Mouse (Mus musculus) layer of hippocampus, postnatal 14 days (tissue): ENCODE data around the gene Col8a2. TPM values are rescaled to one million over a fixed set of nuclear protein-coding genes. Genes with fewer than 3 reads are reported as not detected.

Source experiments
- DNase-seq, 2 experiments: peaks; one replicate each; pipeline ENCODE4 v3.0.0; 2021 to 2022; ENCODE audit warnings: low spot score in 2 of 2, mixed read lengths in 1 of 2
- long read RNA-seq, 2 experiments: library from polyadenylated mRNA; stranded (forward); transcript quantifications; one replicate each; pipeline ENCODE4 v2.0.0; 2021
- total RNA-seq, 2 experiments: library from RNA; stranded (reverse); gene quantifications; 2 replicates each; pipeline ENCODE4 v1.2.3; 2021

Gene Col8a2
- total RNA-seq = 1 to 10 TPM; 1.9 to 8.4 TPM
- long read RNA-seq, experiment 1, partial matches to known transcripts = 0 of 1 reads
- long read RNA-seq, experiment 1, other reads (novel, unspliced or antisense) = 1 of 1 reads
- long read RNA-seq, experiment 2, full-length matches to known transcripts = 7 of 12 reads
- long read RNA-seq, experiment 2, partial matches to known transcripts = 2 of 12 reads
- long read RNA-seq, experiment 2, other reads (novel, unspliced or antisense) = 3 of 12 reads

DNA sequence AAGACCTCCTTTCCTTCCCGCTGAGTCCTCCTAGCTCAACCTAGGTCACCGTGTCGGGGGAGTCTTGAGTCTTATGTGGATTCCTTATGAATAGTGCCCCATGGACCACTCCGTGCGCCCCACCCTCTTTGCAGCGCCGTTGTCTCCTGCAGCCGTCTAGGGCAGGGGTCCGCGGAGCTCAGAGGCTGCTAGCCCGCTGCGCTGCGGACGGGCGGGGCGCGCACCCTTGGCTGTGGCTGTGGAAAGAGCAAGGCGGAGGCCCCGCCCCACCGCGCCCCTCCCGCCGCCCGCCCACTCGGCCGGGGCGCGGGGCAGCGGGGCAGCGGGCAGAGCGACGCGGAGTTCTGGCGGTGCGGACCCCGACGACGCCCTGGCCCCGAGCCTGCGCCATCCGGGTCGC lies at the start of gene Col8a2:
Gene Col8a2 (plus strand): TSS at position 302 of the 400 bp plus-strand sequence.
- DNase-seq = no peak

DNA sequence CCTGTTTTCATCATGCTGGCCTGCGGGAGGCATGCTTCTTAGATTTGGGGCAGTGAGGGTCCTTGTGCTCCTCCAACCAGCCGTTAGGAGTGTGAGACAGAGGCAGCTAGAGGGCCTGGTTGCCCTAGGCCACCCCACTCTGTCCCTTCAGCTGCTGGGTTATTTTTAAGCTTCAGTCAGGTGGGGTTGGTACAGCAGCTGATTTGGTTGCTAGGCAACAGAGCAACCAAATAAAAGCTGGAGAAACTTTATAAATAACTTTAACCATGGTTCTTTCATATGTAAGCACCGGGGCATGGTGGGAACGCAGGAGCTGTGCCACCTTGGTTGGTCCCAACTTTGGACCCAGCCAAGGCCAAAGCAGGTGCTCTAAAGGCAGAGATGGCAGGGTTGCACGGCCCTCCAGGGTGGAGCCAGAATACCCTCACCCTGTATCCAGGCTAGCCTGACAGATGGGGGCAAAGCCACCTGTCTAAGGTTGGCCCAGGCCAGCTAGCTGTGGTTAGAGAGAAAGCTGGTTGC lies 48.8 kb upstream of the Col8a2 start:
- no peak for DNase-seq

DNA sequence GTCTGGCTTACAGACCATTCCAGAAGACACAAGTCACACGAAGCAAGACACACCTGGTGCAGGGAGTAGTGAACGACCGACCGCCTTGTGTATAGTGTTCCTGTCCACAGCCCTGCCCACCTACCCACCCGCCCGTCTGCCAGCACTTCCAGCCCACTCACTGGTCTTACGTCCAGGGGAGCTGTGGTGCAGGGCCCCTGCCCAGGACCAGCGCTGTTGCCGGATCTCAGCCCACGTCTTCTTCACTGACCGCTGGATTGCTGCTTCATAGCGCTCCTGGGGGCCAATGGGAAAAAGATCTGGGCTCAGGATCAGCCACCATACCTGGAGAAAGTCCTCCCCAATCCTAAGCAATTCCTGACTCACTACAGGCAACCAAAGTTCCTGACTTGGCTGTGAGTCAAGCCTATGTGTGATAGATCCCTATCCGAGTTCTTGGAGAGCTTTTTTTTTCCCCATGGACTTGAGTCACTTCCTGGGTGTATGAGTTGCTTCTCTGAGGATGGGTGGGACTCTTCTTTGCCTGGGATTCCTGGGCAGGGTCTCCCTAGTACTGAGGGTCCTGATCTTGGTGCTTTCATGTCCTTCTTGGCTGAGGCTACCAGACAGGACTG lies 46.6 kb upstream of the Col8a2 start:
- DNase-seq = no peak

DNA sequence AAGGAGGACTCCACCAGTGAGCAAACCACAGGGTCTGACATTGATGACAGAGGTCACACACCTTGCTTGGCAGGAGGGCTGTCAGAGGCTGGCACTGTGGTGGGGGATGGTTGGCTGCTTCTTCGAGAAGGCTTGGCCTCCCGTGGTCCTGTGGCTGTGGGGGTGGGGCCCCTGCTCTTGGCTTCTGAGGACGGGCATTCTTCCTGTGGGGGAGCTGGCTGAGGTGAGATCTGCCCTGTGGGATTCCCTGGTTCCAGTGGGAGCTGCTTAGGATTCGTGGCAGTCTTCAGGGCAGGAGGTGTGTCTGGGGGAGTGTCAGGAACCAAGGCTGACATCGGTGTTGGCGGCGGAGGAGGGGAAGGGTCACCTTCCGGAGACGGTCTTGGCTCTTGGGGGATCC lies 44.6 kb upstream of the Col8a2 start:
- DNase-seq = no peak

DNA sequence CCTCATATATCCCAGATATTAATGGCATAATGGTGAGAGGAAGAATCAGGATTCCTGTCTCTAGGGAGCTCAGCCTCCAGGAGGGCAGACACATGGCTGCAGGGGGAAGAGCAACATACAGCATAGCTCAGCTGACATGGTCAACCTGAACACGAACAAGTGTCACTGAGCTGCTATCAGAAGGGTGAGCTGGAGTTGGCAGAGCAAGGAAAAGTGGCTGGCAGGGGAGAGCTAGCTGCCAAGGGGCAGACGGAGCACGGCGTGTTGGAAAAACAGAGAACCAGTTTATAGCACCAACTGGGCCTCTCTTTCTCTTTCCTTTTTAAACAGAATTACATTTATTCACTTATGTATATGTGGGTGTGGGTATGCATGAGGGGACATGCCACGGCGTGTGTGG lies 44.1 kb upstream of the Col8a2 start:
- no peak for DNase-seq

DNA sequence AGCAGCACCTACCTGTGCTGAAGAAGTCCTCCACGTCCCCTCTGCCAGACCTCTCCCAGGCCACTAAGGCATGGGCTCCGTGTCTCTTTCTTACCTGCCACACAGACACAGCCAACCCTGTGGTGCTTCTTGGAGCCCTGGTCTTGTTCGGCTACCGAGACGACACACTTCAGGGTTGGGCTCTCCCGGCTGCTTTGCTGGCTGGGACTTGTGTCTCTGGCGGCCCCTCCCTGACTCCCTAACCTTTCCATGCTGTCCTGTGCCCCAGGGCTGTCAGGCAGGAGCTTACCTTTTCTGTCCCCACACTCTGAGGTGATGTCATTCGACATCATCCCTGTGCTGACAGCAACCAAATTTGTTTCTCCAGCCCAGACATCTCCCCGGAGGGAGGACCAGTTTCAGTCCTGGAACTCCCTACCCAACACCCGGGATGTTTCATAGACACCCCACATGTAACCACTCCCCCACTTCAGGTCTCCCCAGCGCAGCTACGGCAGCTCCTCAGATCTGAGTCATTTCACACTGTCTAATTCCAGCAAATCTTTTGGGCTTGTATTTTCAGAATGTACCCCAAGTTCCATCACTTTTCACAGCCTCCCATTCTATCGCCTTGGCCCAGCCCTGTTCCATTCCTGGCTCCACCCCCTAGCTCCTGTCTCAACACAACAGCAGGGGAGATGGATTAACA lies 40.2 kb upstream of the Col8a2 start:
- DNase-seq = no peak

DNA sequence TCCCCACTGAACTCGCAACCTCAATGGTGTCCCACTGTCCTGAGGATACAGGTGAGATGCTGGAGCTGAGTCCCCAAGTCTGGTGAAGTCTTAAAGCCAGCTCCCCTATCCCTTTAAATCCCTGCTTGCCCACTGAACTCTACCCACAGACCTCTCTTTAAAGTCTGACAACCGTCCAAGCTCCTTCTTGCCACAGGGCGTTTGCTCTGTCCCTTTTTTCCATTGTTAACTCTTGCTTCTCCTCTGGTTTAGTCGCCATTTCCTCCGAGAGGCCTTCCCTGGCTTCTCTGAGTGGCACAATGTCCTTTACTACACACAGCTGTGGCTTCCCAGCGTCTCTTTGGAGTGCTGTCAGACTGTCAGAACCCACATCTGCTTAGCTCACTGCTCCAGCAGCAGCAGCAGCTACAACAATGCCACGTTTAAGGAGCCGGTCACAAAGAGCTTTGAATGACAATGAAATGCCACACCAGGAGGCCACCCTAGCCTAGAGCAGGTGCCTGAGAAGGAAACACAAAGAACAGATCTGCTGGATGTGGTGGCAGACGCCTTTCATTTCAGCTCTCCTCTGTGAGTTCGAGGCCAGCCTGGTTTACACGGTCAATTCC lies 38.2 kb upstream of the Col8a2 start:
- no peak for DNase-seq

DNA sequence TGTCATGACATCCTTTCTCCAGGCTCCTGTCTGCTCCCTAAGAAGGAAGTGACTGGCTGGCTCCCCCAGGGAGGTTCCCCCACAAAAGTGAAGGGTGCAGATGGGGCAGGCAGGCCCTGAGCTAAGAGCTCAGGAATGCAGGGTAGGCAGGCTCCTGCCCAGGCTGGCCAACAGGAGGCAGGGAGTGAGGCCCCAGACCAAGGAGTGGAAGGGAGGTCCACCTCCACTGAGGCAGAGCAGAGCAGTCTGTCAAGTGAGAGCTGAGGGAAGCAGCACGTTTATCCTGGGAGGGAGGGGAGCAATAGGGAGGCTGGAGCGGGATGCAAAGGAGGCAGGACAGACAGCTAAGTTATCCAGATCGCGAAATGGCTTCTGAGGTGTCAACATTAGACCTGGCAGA lies 35.9 kb upstream of the Col8a2 start:
- DNase-seq = no peak

DNA sequence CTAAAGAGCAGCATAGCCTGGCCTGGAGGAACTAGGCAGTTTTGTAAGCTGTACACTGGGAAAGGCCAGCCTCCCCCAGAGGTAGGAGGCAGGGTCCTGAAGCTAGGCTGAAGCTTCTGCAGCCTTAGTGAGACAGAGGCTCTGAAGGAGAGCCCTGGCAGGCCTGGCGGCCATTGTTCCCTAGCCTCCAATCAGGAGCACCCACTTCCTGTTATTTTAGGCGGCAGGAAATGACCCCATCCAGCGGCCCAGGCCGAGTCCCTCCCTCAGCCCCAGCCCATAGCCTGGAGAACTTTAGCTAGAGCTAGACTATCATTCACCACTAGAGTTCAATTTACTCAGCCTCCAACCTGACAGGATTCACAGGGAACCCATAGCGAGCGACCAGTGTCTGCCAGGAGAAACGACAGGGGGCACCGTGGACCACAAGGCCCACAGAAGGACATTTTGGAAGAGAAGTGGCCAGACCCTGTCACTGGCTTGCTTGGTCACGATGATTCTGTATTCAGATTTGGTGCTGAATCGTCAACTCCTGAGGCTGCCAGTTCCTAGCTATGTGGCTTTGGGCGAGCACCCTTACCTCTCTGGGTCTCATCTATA lies 34.8 kb upstream of the Col8a2 start:
- no peak for DNase-seq

DNA sequence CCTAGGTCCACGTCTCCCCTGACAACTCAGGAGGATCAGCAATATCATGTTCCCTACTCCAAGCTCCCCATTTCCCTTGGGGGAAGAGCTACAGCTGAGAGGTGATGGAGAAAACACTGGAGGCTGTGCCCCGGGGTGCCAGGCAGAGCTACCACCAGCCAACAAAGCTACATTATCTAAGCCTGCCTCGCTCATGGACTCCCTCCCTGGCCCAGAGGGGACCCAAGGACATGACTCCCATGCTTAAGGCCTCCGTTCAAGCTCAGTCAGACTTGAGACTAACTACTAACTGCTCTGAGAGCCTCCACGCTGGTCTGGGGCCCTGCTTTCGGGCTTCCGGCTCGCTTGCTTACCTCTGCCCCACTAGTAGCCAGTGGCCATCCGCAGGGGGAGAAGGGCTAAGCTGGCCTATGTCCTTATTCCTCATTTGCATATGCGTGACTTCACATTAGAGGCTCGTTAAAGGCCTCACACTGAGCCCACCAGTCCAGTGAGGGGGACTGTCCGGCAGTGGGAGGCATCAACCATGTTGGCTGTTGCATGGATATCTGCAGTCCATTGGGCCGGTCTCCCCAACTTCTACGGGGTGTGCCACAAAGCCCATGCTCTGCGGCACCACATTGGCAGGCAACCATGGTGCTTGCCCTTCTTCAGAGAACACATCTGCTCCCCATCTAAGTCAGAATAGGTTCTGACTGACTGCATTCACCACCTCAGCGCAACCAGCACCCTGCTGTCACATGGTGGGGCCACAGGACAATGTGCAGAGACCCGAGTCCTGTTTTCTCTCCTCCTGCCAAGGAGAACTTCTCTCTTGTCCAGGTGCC lies 34.0 kb upstream of the Col8a2 start:
- no peak for DNase-seq

DNA sequence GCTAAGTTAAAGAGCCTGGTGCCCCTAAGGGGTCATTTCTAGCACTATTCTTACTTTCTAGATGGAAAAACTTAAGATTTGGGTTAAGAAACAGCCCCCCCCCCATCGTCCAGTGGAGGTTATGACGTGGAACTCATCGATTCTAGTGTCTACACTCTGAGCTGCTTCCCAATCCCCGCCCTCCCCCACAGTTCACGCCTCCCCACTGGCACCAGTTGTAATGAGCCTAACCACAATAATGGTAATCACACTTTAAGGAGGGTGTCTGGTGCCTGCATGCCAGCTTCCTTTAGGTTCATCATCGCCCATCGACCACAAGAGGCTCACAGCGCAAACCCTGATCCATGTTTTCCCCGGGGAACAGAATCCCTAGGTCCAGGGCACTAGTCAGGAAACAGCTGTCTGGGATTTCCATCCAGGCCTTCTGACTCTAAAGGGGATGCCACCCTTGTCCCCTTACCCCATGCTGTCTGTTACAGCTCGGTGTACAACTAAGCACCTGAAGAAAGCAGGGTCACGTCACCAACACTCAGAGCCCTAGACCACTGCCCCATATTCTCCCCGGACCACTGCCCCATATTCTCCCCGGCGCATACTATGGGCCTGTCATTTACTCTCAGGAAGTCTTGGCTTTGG lies 32.8 kb upstream of the Col8a2 start:
- DNase-seq = no peak

DNA sequence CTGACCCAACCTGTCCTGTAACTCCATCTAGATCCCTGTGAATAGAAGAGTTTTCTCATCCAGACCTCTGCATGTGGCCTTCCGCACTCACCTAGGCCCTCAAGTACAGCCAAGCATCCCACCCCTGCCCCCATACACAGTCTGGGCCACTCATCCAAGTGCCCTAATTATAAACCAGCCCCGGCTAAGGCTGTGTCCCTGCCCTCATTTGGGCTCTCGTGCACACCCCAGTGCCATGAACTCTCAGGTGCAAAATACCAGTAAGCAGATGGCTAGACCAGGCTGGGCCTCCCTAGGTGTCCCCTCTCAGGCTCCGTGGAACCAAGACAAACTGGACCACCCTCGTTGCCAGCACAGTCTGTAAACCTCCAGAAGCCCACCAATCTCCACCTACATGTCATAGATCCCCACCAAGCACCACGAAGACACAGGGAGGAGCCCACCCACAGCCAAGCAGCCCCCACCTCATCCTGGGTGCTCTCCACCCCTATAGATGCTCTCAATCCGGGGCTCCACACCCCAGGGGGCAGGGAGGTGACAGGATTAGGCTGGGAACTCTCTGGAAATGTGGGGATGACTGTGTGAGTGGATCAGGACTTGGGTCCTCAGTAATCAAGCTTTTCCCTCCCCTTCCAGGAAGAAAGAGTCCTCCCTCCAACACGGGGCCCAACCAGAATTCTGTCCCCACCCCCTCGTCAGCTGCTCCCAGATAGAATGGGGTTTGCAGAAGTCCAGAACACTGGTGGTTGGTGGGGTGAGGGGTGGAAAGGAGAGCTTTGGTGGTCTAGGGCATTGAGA lies 32.1 kb upstream of the Col8a2 start:
- DNase-seq = peak; percentile 61 to 81

DNA sequence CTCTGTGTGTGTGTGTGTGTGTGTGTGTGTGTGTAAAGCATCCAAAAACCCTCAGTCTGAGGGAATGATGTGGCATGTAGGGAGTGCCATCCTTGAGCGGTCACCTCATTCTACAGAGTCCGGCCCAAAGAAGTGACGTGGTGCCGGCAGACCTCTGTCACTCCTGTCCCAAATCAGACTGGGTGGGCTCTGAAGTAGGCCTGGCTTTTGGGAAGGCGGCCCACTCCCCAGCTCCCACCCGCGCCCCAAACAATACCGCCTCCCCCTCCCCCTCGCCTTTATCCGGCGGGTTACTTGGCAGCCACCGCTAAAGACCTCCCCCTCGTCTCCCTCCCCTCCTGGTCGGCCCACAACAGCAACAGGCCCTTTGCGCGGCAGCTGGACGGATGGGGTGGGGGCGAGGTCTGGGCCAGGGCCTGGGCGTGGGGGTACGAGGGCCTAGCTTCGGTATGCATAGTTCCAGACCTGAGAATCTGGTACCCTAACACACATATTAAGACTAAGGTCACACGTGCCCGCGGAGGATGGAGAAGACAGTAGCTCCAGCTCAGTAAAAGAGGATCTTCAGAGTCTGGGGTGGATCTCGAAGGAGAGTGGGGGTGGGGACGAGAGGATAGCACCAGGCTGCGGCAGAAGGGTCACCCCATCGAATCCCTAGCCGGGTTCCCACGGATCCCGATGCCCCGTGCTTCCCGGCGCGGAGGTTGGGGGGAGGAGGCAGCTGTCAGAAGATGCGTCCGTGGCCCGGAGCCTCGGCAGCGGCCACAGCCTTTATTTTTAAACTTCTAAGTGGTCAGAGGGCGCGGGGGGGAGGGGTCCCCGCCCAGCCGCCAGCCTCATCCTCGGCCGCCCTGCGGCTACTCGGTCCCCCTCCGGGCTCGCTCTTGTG lies 31.2 kb upstream of the Col8a2 start:
- DNase-seq = peak; percentile 43 to 52

DNA sequence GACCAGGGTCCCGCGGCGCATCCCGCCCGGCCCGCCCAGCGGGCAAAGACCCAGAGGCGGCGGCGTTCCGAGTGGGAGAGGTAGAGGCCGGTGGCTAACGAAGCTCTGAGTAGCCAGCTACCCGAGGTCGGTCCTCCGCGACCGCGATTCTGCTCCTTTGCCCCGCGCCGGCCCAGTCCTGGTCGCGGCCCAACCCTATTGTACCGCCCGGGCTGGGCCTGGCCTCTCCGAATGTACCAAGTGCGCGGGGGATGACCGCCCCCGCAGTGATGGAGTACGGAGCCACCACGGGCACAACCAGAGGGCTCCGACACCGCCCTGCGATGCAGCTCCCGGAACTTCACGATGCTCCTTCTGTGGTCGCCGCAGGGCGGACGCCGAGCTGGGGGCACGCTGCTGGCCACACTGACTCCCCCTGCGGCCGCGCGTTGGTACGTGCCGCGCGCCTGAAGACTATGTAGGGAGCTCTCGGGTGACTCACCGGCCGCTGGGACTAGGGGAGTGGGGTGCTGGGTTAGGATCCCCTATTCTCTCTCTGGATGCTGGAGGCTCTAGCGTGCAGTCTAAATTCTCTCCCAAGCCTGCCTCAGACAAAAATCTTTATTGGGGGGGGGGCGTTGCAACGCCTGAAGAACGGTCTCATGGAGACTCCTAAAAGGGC lies 30.3 kb upstream of the Col8a2 start, which contains the start of gene Map7d1:
Gene Map7d1 (minus strand): TSS at position 213 of the 661 bp plus-strand sequence.
- peak; percentile 87 to 93 for DNase-seq

DNA sequence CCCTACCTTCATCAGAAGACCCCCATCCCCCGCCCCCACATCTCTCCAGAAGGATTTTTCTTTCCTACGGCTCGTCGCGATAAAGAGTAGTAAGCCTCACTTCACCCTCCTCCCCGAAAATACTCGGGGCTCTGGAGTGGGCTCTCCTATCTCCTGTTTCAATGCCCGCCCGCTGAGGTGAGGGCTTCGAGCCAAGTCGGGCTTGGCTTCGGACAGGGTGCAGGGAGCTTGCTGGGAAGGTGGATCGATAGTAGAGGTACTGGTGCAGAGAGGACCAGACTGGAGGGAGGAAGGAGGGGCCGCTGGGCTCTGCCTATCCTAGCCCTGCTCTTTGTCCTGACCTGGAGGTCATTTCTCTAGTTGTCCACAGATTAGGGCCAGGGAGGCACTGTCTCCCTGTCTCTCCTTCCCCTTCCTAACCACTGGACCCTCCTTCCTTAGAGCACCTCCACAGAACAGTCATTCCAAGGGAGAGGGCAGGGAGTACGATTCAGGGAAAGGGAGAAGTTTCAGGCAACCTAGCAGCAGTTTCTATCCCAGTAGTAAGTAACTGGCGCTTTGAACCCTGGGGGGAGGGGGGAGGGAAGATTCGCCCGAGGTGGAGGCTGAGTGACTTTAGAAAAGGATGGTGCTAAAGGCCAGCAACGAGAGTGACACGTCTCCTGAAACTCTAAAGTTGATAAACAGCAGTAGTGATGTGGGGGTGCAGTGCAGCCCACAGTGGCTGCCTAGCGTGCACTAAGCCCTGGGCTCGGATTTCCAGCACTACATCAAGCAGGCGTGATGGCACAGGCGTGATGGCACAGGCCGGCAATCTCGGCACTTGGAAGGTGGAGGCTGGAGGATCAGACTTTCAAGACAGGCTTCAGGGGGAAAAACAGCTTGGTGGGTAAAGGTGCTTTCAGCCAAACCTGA lies 29.4 kb upstream of the Col8a2 start:
- DNase-seq = no peak

DNA sequence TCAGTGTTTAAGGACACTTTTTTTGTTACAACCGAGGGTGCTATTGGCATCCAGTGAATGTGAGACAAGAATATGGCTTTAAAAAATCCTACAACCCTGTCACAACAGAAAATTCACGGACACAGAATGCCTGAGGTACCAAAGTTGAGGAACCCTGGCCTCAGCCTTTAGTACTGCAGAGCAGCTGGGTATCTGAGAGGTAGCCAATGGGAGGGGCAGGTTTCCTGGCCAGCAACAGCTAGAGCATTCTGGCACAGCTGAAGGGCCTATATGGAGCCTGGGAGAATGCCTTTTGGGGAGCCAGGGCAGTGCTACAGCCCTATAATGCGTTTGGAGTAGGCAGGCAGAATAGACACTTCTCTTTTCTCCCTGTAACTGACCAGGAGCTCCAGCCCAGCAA lies 27.5 kb upstream of the Col8a2 start:
- no peak for DNase-seq
